Mouse (Mus musculus): ENCODE measurements around the gene Gm20931. TPM values are rescaled to one million over a fixed set of nuclear protein-coding genes. Genes with fewer than 3 reads are reported as not detected.
"Not testable (repeated sequence)": the region's sequence is repeated elsewhere in the genome, so short reads cannot be mapped to it uniquely, and the experiment has no call there.

Gm20931 gene
- not detected in 2 replicates for polyA plus RNA-seq (2014; fragmentation: Nextera tagmentation; extraction: Ambion mirVana)

GRCm38 (mm10) chrY:55213420-55213819 lies at the start of gene Gm20931:
Gene Gm20931, plus strand, starts transcription at chrY:55213720.
- H3K4me1 ChIP-seq (replicated peaks; ENCODE audit: control insufficient read depth, insufficient read depth, low read length); DNase-seq (ENCODE audit: low spot score); H3K27me3 ChIP-seq (replicated peaks; ENCODE audit: control insufficient read depth, insufficient read depth, low read length); H3K27ac ChIP-seq (ENCODE audit: low read depth, low read length); H3K9ac ChIP-seq (ENCODE audit: low read depth, low read length); H3K9me3 ChIP-seq (ENCODE audit: control insufficient read depth, low read length); ATAC-seq (replicated peaks; ENCODE audit: low FRiP score); H3K4me3 ChIP-seq (ENCODE audit: low read depth, low read length); H3K4me2 ChIP-seq; H3K36me3 ChIP-seq (ENCODE audit: control insufficient read depth, insufficient read depth, low read length): not testable (repeated sequence)
- WGBS: no CpG with 5 or more reads among the region's 6 CpGs

Data from liver, embryonic 11.5 days (tissue).